ENCODE assay signal across 8 mouse cellular contexts in genomic region chr4:44712051-44712700, GRCm38 (mm10). TPM values are rescaled to one million over a fixed set of nuclear protein-coding genes. Genes with fewer than 3 reads are reported as not detected.
DNase-seq lines count a peak whose midpoint lies in the region; ATAC-seq lines count a peak whose summit lies in the region.

No protein-coding gene starts in this region.

- peak overlapping the region; percentile 29; the same call in 1 of the 2 replicates for H3K4me3 ChIP-seq in heart, embryonic 12.5 days
- H3K4me3 ChIP-seq in brown adipose tissue, adult 24 weeks (ENCODE audit: insufficient read depth, low read depth, low read length), result 0 out of 2 replicates have a peak overlapping the region, but pooled peaks have one; percentile 20
- H3K4me3 ChIP-seq in hindbrain, embryonic 12.5 days, result peak overlapping the region; percentile 15
- H3K4me3 ChIP-seq in midbrain, embryonic 11.5 days (ENCODE audit: low read depth, low read length), result peak overlapping the region; percentile 36

- H3K4me1 ChIP-seq in heart, embryonic 12.5 days (replicated peaks), result peaks cover 21% of the 10 kb centered on the region
- H3K4me1 ChIP-seq in brown adipose tissue, adult 24 weeks (ENCODE audit: control insufficient read depth, insufficient read depth, insufficient read length, low read length), result no peaks in the 10 kb centered on the region
- H3K4me1 ChIP-seq in hindbrain, embryonic 12.5 days, result peaks cover 11% of the 10 kb centered on the region
- H3K4me1 ChIP-seq in midbrain, embryonic 11.5 days (ENCODE audit: control insufficient read depth, insufficient read depth, low read length), result peaks cover 16% of the 10 kb centered on the region

- intact Hi-C loops in gastrocnemius, postnatal 14 days (cut with DNase I; ENCODE audit: low total_unique reads), result no loop called here
- intact Hi-C loops in left cerebral cortex, postnatal 10 days (cut with DNase I), result no loop called here

- H3K27me3 ChIP-seq in heart, embryonic 12.5 days (replicated peaks), result peaks cover 90% of the 10 kb centered on the region
- peaks cover 88% of the 10 kb centered on the region for H3K27me3 ChIP-seq in hindbrain, embryonic 12.5 days
- peaks cover 92% of the 10 kb centered on the region for H3K27me3 ChIP-seq in midbrain, embryonic 11.5 days (ENCODE audit: control insufficient read depth, insufficient read depth, low read length)

- no peaks in the 10 kb centered on the region for H3K9me3 ChIP-seq in heart, embryonic 12.5 days (replicated peaks)
- no peaks in the 10 kb centered on the region for H3K9me3 ChIP-seq in hindbrain, embryonic 12.5 days (replicated peaks)
- no peaks in the 10 kb centered on the region for H3K9me3 ChIP-seq in midbrain, embryonic 11.5 days (ENCODE audit: control insufficient read depth, low read length)

- no peaks in the 10 kb centered on the region for H3K36me3 ChIP-seq in heart, embryonic 12.5 days
- no peaks in the 10 kb centered on the region for H3K36me3 ChIP-seq in hindbrain, embryonic 12.5 days
- H3K36me3 ChIP-seq in midbrain, embryonic 11.5 days (ENCODE audit: control insufficient read depth, insufficient read depth, low read length), result no peaks in the 10 kb centered on the region

- no peak overlapping the region for H3K9ac ChIP-seq in heart, embryonic 12.5 days
- no peak overlapping the region for H3K9ac ChIP-seq in hindbrain, embryonic 12.5 days
- H3K9ac ChIP-seq in midbrain, embryonic 11.5 days (ENCODE audit: low read length), result peak overlapping the region; percentile 70

- H3K4me2 ChIP-seq in heart, embryonic 12.5 days, result peak overlapping the region; percentile 60
- peak overlapping the region; percentile 39 for H3K4me2 ChIP-seq in hindbrain, embryonic 12.5 days (replicated peaks)
- peak overlapping the region; percentile 44 for H3K4me2 ChIP-seq in midbrain, embryonic 11.5 days

- ATAC-seq in heart, embryonic 12.5 days (ENCODE audit: insufficient number of reproducible peaks, low FRiP score), result no peak
- ATAC-seq in hindbrain, embryonic 12.5 days (ENCODE audit: low FRiP score), result peak; percentile 3; the same call in 1 of the 2 replicates
- peak; percentile 51 for ATAC-seq in midbrain, embryonic 11.5 days (ENCODE audit: low FRiP score)

- DNase-seq in heart, adult 18-20 months, result no peak
- DNase-seq in midbrain, embryonic 11.5 days (ENCODE audit: low spot score, missing footprints), result peak; percentile 97
- no peak for DNase-seq in gastrocnemius, postnatal 14 days
- no peak for DNase-seq in left cerebral cortex, postnatal 10 days (ENCODE audit: extremely low spot score in 1 of 2, low spot score in 2 of 2)
- DNase-seq in layer of hippocampus, adult 9-11 months, result no peak

- under 1% methylated on average over 25 of the region's 25 CpGs for WGBS in heart, embryonic 12.5 days
- WGBS in hindbrain, embryonic 12.5 days, result under 1% methylated on average over 25 of the region's 25 CpGs
- WGBS in midbrain, embryonic 11.5 days, result under 1% methylated on average over 25 of the region's 25 CpGs

- no peak overlapping the region for H3K27ac ChIP-seq in heart, embryonic 12.5 days (ENCODE audit: poor library complexity, severe bottlenecking)
- no peak overlapping the region for H3K27ac ChIP-seq in brown adipose tissue, adult 24 weeks (replicated peaks; ENCODE audit: low read depth, low read length)
- no peak overlapping the region for H3K27ac ChIP-seq in hindbrain, embryonic 12.5 days
- H3K27ac ChIP-seq in midbrain, embryonic 11.5 days (ENCODE audit: low read depth, low read length), result peak overlapping the region; percentile 62

RNA-seq across cellular contexts. Expression of gene Pax5, which starts 1.9 kb away (rescaled TPM):
- polyA plus RNA-seq in heart, embryonic 12.5 days (2016; fragmentation: Nextera tagmentation; extraction: Ambion mirVana), result not detected in 2 replicates
- total RNA-seq in heart, adult 18-20 months (2021), result 1 to 10 TPM in 1 of 2 experiments, under 1 TPM in 1; 0.82 to 8.7 TPM
- not detected in 2 replicates for polyA plus RNA-seq in brown adipose tissue, adult 24 weeks (2012; ENCODE audit: insufficient read depth, insufficient read length, missing spikeins)
- 8.5 and 8.6 TPM in 2 replicates for polyA plus RNA-seq in hindbrain, embryonic 12.5 days (2016; fragmentation: Nextera tagmentation; extraction: Ambion mirVana)
- polyA plus RNA-seq in midbrain, embryonic 11.5 days (2014; fragmentation: Nextera tagmentation; extraction: Ambion mirVana), result 4.1 and 4.8 TPM in 2 replicates
- under 1 TPM; 0.10 to 0.22 TPM for total RNA-seq in gastrocnemius, postnatal 14 days (2021)
- under 1 TPM; 0.17 to 0.18 TPM for total RNA-seq in left cerebral cortex, postnatal 10 days (2021)

RNA-seq across cellular contexts. Expression of gene Zcchc7, which starts 43.5 kb away (rescaled TPM):
- 22.0 and 24.6 TPM in 2 replicates for polyA plus RNA-seq in heart, embryonic 12.5 days (2016; fragmentation: Nextera tagmentation; extraction: Ambion mirVana)
- total RNA-seq in heart, adult 18-20 months (2021), result 10 to 100 TPM in 1 of 2 experiments, 1 to 10 TPM in 1; 8.4 to 11.6 TPM
- polyA plus RNA-seq in brown adipose tissue, adult 24 weeks (2012; ENCODE audit: insufficient read depth, insufficient read length, missing spikeins), result 16.5 and 17.2 TPM in 2 replicates
- 34.4 and 34.6 TPM in 2 replicates for polyA plus RNA-seq in hindbrain, embryonic 12.5 days (2016; fragmentation: Nextera tagmentation; extraction: Ambion mirVana)
- polyA plus RNA-seq in midbrain, embryonic 11.5 days (2014; fragmentation: Nextera tagmentation; extraction: Ambion mirVana), result 19.5 TPM in 2 replicates
- total RNA-seq in gastrocnemius, postnatal 14 days (2021), result 10 to 100 TPM; 13.1 to 13.4 TPM
- total RNA-seq in left cerebral cortex, postnatal 10 days (2021), result 10 to 100 TPM; 53.8 to 62.6 TPM
